Mouse (Mus musculus) cortical plate, adult 2 months (tissue): Measurements from ENCODE around the gene Npas3.

Source experiments
- CTCF ChIP-seq: fragments of 200-500 bp; IDR thresholded peaks from 2 replicates; pipeline ENCODE4 v1.5.1; 2011; ENCODE audit warnings: mild to moderate bottlenecking, control low read depth, low read length; ENCODE audit not compliant: insufficient read depth; ENCODE audit errors: extremely low read depth
- POLR2A ChIP-seq: fragments of 200-500 bp; IDR thresholded peaks from 2 replicates; pipeline ENCODE4 v1.6.1; 2011; ENCODE audit warnings: mild to moderate bottlenecking, low read length, control low read depth; ENCODE audit not compliant: insufficient read depth; ENCODE audit errors: extremely low read depth

- TF ChIP-seq CTCF (no peak), POLR2A (no peak)
Observed at GRCm38 (mm10) chr12:53294011-53294410, 45.5 kb downstream of the Npas3 start.
